Mouse (Mus musculus) liver, postnatal 0 days (tissue): ENCODE results near the gene Dynll1. TPM values are rescaled to one million over a fixed set of nuclear protein-coding genes. Genes with fewer than 3 reads are reported as not detected.

Source experiments
- ATAC-seq: fragments of 200-750 bp; cut with Nextera tagmentation; 2 replicates; pipeline ENCODE4 v1.8.0; 2017; ENCODE audit warnings: mild to moderate bottlenecking, moderate library complexity
- DNase-seq: peaks from one replicate; pipeline ENCODE4 v3.0.0-alpha.2; 2016
- H3K27ac ChIP-seq: fragments of 300-500 bp; sonication (generic); 2 replicates; pipeline ENCODE4 v1.5.1; 2014; ENCODE audit warnings: antibody characterized with exemption, moderate library complexity, mild to moderate bottlenecking, low read depth
- H3K27me3 ChIP-seq: fragments of 300-500 bp; sonication (generic); 2 replicates; pipeline ENCODE4 v1.6.1; 2014; ENCODE audit warnings: low read length, control low read depth, mixed read lengths; ENCODE audit not compliant: insufficient read depth
- H3K36me3 ChIP-seq: fragments of 300-500 bp; sonication (generic); replicated peaks from 2 replicates; pipeline ENCODE4 v1.6.1; 2014; ENCODE audit warnings: mild to moderate bottlenecking, control low read depth, low read length, moderate library complexity, mixed read lengths; ENCODE audit not compliant: insufficient read depth
- H3K4me1 ChIP-seq: fragments of 300-500 bp; sonication (generic); 2 replicates; pipeline ENCODE4 v1.6.1; 2014; ENCODE audit warnings: antibody characterized with exemption, mild to moderate bottlenecking, control low read depth; ENCODE audit not compliant: insufficient read depth
- H3K4me2 ChIP-seq: fragments of 300-500 bp; sonication (generic); 2 replicates; pipeline ENCODE4 v1.6.1; 2014; ENCODE audit warnings: low read depth, mild to moderate bottlenecking, low read length, moderate library complexity, mixed read lengths
- H3K4me3 ChIP-seq: fragments of 300-500 bp; sonication (generic); 2 replicates; pipeline ENCODE4 v1.5.1; 2014; ENCODE audit warnings: low read depth, low read length
- H3K9ac ChIP-seq: fragments of 300-500 bp; sonication (generic); replicated peaks from 2 replicates; pipeline ENCODE4 v1.6.1; 2014; ENCODE audit warnings: mild to moderate bottlenecking, moderate library complexity
- H3K9me3 ChIP-seq: fragments of 300-500 bp; sonication (generic); 2 replicates; pipeline ENCODE4 v1.6.1; 2016; ENCODE audit warnings: mild to moderate bottlenecking, control low read depth, low read length, mixed read lengths
- CTCF ChIP-seq: sonication (generic); IDR thresholded peaks from 2 replicates; pipeline ENCODE4 v1.5.1; 2016; ENCODE audit warnings: antibody characterized with exemption, low read depth
- EP300 ChIP-seq: IDR thresholded peaks from 2 replicates; pipeline ENCODE4 v1.6.1; 2016; ENCODE audit warnings: antibody characterized with exemption, low read depth, mild to moderate bottlenecking
- WGBS: fragments of 180-500 bp; shearing (Covaris S2); extraction: QIAGEN DNeasy Blood & Tissue Kit; methylation state at CpG from one replicate; pipeline ENCODE4 v1.1.7; 2014; ENCODE audit not compliant: insufficient replicate concordance; 5-methylcytosine and 5-hydroxymethylcytosine counted together
- polyA plus RNA-seq: library from polyadenylated mRNA; unstranded; fragments of >200 nt; fragmentation: Nextera tagmentation; extraction: Ambion mirVana; gene quantifications from 2 replicates; pipeline ENCODE4 v1.2.1, GENCODE M21; 2015

Dynll1 gene
- polyA plus RNA-seq, 1 experiment from 2014 or later: 399 TPM

DNA sequence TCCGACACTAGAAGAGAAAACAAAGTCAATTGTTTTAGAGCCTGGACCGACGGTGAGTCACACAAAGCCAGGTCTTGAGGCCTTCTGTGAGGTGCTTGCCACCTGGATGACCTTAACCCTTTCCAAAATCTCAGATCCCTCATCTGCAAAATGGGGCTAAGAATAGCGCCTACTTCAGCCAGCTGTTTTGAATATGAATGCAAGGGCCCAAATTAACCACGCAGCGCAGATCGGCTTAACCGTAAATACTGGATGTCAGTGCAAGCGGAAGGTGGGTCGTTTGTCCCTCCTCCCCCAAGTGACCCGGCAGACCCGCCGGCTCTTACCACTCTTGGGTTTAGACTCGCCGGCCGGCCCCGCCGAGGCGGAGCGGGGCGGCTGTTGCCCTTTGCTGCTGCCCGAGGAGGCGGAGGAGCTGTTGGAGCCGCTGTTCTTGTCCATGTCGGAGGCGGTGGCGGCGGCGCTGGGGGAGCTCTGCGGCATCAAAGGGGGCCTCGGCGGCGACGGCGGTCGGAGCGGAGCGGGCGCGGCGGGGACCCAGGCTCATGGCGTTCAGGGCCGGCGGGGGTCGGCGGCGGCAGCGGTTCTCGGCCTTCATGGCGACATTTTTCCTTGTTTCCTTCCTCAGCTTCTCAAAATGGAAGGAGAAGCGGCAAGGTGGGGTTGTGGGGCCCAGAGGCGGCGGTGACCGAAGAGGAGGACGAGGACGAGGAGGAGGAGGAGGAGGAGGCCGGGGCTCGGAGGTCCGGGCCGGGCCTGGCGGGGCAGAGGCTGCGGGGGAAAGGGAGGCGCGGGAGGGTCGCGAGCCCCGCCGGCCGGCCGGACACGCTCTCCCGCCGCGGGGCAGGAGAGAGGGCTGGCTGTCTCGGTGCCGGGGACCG is 28.6 kb downstream of the Dynll1 start:
- DNase-seq: peak; percentile 67
- peaks cover 47% of the 10 kb centered on the region for H3K4me1 ChIP-seq
- peak overlapping the region; percentile 89 for H3K27ac ChIP-seq
- H3K9me3 ChIP-seq: no peaks in the 10 kb centered on the region; the same call in 1 of the 2 replicates
- peaks cover 18% of the 10 kb centered on the region for H3K36me3 ChIP-seq
- peak overlapping the region; percentile 79 for H3K4me2 ChIP-seq
- H3K27me3 ChIP-seq: no peaks in the 10 kb centered on the region
- H3K9ac ChIP-seq: peak overlapping the region; percentile 98
- TF ChIP-seq CTCF (no peak), EP300 (no peak)
- peak; percentile 60 for ATAC-seq
- under 1% methylated on average over 68 of the region's 77 CpGs for WGBS
- peak overlapping the region; percentile 95 for H3K4me3 ChIP-seq

DNA sequence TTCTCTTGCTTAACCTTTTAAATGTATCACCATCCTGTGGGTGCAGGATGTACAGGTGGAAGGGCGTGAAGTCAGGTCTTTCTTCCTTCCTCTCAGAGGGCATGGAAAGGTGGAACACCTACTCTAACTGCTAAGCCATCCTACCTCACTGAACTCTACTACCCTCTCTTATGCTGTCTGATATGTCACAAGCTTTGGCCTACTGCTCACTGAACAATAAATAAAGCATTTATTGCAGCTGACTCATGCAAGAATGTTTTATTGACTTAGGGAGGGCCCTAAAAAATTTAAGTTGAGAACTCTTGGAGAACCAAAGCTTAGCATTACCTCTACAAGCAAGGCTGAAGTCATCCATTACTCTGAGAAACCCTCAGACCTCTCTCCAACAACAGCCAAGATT is 30.8 kb downstream of the Dynll1 start:
- peak overlapping the region; percentile 95 for H3K4me3 ChIP-seq
- peak overlapping the region; percentile 92 for H3K27ac ChIP-seq
- TF ChIP-seq CTCF: no peak
- TF ChIP-seq EP300: no peak
- DNase-seq (no peak), ATAC-seq (no peak)
- no peaks in the 10 kb centered on the region for H3K9me3 ChIP-seq
- no peaks in the 10 kb centered on the region for H3K27me3 ChIP-seq
- peaks cover 63% of the 10 kb centered on the region for H3K4me1 ChIP-seq
- WGBS: 90% methylated on average over 1 of the region's 1 CpGs
- peaks cover 24% of the 10 kb centered on the region for H3K36me3 ChIP-seq
- peak overlapping the region; percentile 98 for H3K9ac ChIP-seq
- H3K4me2 ChIP-seq: peak overlapping the region; percentile 79

DNA sequence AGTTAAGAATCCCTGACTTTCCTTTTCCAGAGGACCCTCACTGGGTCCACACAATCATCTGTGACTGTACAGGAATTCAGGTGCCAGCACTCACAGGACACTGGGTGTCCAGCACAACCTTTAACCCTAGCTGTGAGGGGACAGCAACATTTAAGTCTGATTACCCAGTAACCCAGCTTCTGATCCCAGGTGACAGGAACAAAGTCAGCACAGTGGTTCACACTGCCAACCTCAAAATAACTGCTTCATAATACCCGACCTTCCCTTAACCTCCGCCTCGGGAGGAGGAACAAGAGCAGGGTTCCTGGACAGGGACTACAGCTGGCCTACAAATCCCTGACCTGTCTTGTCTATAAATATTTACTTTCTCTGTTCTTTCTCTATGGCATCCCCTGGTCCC is 32.5 kb downstream of the Dynll1 start:
- H3K9ac ChIP-seq: peak overlapping the region; percentile 33; the same call in 1 of the 2 replicates
- no peak for TF ChIP-seq EP300
- peak; percentile 1; the same call in 1 of the 2 replicates for ATAC-seq
- H3K27me3 ChIP-seq: no peaks in the 10 kb centered on the region
- H3K9me3 ChIP-seq: no peaks in the 10 kb centered on the region
- peaks cover 67% of the 10 kb centered on the region for H3K4me1 ChIP-seq
- H3K36me3 ChIP-seq: peaks cover 32% of the 10 kb centered on the region
- peak overlapping the region; percentile 79 for H3K4me2 ChIP-seq
- WGBS: 34% methylated on average over 3 of the region's 3 CpGs
- DNase-seq: no peak
- peak overlapping the region; percentile 92 for H3K27ac ChIP-seq
- H3K4me3 ChIP-seq: peak overlapping the region; percentile 95; the same call in 1 of the 2 replicates

DNA sequence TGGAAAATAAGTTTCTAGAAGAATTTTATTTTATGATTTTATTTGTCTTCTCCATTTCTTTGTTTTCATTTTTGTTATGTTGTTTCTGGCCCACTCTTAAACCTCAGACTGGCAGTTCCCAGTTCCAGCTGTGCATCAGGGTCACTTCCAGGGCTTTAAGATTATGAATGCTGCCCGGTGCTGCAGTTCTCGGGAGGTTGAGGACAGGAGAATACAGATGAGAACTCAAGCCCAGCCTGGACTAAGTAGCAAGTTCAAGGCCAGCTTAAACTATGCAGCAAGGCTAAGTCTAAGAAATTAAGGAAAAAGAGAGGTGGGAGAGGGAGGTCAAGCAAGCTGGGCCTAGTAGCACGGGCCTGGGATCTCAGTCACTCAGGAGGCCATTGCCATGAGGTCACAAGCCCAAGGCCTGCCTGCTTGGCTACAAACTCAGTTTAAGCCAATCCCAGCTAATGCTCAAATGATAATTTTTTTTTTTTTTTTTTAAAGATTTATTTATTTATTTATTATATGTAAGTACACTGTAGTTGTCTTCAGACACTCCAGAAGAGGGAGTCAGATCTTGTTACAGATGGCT is 33.2 kb downstream of the Dynll1 start:
- peak overlapping the region; percentile 39 for H3K9ac ChIP-seq
- H3K4me2 ChIP-seq: peak overlapping the region; percentile 79
- DNase-seq (no peak), ATAC-seq (peak; percentile 25)
- no peaks in the 10 kb centered on the region for H3K9me3 ChIP-seq
- WGBS: 46% methylated on average over 3 of the region's 3 CpGs
- peak overlapping the region; percentile 92 for H3K27ac ChIP-seq
- H3K27me3 ChIP-seq: no peaks in the 10 kb centered on the region
- H3K36me3 ChIP-seq: peaks cover 38% of the 10 kb centered on the region
- H3K4me3 ChIP-seq: 0 out of 2 replicates have a peak overlapping the region, but pooled peaks have one; percentile 8
- peaks cover 64% of the 10 kb centered on the region for H3K4me1 ChIP-seq
- no peak for TF ChIP-seq CTCF
- TF ChIP-seq EP300: no peak

DNA sequence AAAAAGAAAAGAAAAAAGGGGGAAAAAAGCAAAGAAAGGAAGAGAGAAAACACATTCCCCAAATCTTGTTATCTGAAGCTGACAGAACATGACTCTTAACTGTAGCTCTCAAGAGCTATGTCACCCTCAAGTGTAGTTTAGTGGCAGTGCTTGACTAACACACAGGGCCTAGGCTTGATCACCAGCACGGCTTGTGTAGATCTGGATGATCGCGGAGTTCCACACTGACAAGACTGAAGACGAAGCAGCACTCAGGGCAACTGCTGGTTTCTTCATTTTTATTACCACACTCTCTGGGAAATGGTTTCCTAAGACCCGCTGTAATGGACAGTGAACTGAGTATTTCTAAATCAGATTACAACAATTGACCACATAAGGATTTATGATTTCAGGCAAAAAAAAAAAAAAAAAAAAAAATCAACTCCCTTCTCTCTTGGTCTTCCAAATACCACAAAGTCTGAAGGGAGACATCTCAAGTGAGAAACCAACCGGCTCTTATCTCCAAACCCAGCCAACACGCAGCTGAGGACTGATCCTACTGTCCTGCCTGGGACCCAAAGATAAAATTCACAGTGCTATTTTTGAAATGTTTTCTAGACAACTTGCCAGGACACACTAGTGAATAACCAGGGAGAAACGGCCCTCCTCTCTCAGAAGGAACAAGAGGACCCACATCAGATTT is 33.9 kb downstream of the Dynll1 start:
- Histone ChIP-seq H3K9me3 (no peaks in the 10 kb centered on the region), H3K36me3 (peaks cover 43% of the 10 kb centered on the region), H3K4me3 (peak overlapping the region; percentile 28), H3K27ac (peak overlapping the region; percentile 92), H3K27me3 (no peaks in the 10 kb centered on the region), H3K9ac (peak overlapping the region; percentile 58), H3K4me1 (peaks cover 64% of the 10 kb centered on the region), H3K4me2 (peak overlapping the region; percentile 79)
- ATAC-seq (peak; percentile 80), DNase-seq (peak; percentile 65)
- peak; percentile 98 for TF ChIP-seq EP300
- no peak for TF ChIP-seq CTCF
- 45% methylated on average over 8 of the region's 8 CpGs for WGBS

DNA sequence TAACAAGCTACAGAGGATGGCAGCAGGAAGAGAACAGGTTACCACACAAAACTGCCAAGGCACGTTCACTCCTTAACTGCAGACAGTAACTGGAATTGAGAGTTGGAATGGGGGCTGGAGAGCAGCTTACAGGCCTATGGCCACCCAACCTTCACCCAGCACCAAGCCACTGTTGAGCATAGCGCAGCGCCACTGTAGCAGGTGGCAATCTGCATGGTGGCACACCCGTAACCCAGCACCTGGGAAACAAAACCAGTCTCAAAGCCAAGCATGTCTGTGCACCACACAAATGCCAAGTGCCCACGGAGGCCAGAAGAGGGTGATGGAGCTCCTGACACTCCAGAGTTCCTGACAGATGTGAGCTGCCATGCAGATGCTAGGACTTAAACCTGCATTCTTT is 34.5 kb downstream of the Dynll1 start:
- DNase-seq: peak; percentile 40
- Histone ChIP-seq H3K9me3 (no peaks in the 10 kb centered on the region), H3K4me2 (peak overlapping the region; percentile 79), H3K4me3 (peak overlapping the region; percentile 28), H3K27ac (peak overlapping the region; percentile 92), H3K36me3 (peaks cover 44% of the 10 kb centered on the region), H3K4me1 (peaks cover 64% of the 10 kb centered on the region), H3K9ac (peak overlapping the region; percentile 58), H3K27me3 (no peaks in the 10 kb centered on the region)
- TF ChIP-seq CTCF: no peak
- no peak for TF ChIP-seq EP300
- WGBS: 71% methylated on average over 5 of the region's 5 CpGs
- ATAC-seq: peak; percentile 64
